Mouse (Mus musculus): Measurements from ENCODE around the gene Clybl.

DNA sequence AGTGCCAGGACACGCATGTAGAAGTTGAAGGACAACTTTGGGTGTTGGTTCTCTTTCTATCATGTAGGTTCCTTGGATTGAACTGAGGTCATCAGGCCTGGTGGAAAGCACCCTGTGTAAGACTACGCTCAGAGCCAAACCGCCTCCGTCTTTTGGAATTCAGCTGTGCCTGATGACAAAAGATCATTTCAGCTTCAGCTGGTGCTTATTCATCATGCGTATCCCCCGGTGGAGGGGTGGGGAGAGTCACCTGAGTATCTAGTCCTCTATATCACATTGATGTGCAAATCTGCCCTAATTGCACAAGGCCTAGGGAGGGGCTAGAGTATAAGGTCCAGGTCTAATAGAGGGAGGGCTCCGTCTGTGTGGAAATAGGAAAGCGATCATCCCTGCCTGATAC is 95.6 kb downstream of the Clybl start:
- no peak for TF ChIP-seq POLR2A (IDR thresholded peaks at IDR 0.05; ENCODE audit: borderline replicate concordance, extremely low read depth, insufficient read depth, insufficient read length, poor library complexity, severe bottlenecking)
- no peak for TF ChIP-seq CTCF (IDR thresholded peaks at IDR 0.05; ENCODE audit: borderline replicate concordance, extremely low read depth, insufficient read depth, insufficient read length)

Data from brain, embryonic 14.5 days (tissue).